Mouse (Mus musculus) forebrain, embryonic 13.5 days (tissue): ENCODE data around the gene Prkar1a. TPM values are rescaled to one million over a fixed set of nuclear protein-coding genes. Genes with fewer than 3 reads are reported as not detected.

Experiments used
- ATAC-seq: fragments of 200-750 bp; cut with Nextera tagmentation; 2 replicates; pipeline ENCODE4 v1.8.0; 2017
- H3K27ac ChIP-seq: fragments of 300-500 bp; sonication (generic); 2 replicates; pipeline ENCODE4 v1.5.1; 2015; ENCODE audit warnings: inconsistent platforms, mild to moderate bottlenecking, moderate library complexity
- H3K27me3 ChIP-seq: fragments of 300-500 bp; sonication (generic); 2 replicates; pipeline ENCODE4 v1.6.1; 2015; ENCODE audit warnings: mild to moderate bottlenecking, inconsistent platforms
- H3K36me3 ChIP-seq: fragments of 300-500 bp; sonication (generic); 2 replicates; pipeline ENCODE4 v1.6.1; 2015; ENCODE audit warnings: mild to moderate bottlenecking, inconsistent platforms; ENCODE audit not compliant: poor library complexity, severe bottlenecking
- H3K4me1 ChIP-seq: fragments of 300-500 bp; sonication (generic); 2 replicates; pipeline ENCODE4 v1.6.1; 2015; ENCODE audit warnings: inconsistent platforms
- H3K4me2 ChIP-seq: fragments of 300-500 bp; sonication (generic); 2 replicates; pipeline ENCODE4 v1.6.1; 2015; ENCODE audit warnings: inconsistent platforms, mild to moderate bottlenecking, moderate library complexity
- H3K4me3 ChIP-seq: fragments of 300-500 bp; sonication (generic); 2 replicates; pipeline ENCODE4 v1.5.1; 2015; ENCODE audit warnings: mild to moderate bottlenecking, inconsistent platforms
- H3K9ac ChIP-seq: fragments of 300-500 bp; sonication (generic); 2 replicates; pipeline ENCODE4 v1.6.1; 2015; ENCODE audit warnings: mild to moderate bottlenecking, inconsistent platforms
- H3K9me3 ChIP-seq: fragments of 300-500 bp; sonication (generic); replicated peaks from 2 replicates; pipeline ENCODE4 v1.6.1; 2016; ENCODE audit warnings: inconsistent platforms
- WGBS: fragments of 180-500 bp; shearing (Covaris S2); methylation state at CpG from one replicate; pipeline ENCODE4 v1.1.7; 2015; 5-methylcytosine and 5-hydroxymethylcytosine counted together
- polyA plus RNA-seq: library from polyadenylated mRNA; unstranded; fragments of >200 nt; fragmentation: Nextera tagmentation; extraction: Ambion mirVana; gene quantifications from 2 replicates; pipeline ENCODE4 v1.2.1, GENCODE M21; 2015

The Prkar1a gene
- polyA plus RNA-seq, 1 experiment from 2014 or later: 403 TPM

- H3K36me3 ChIP-seq: peaks cover 67% of the 10 kb centered on the region
- no peak overlapping the region for H3K9ac ChIP-seq
- WGBS: 91% methylated on average over 8 of the region's 8 CpGs
- no peaks in the 10 kb centered on the region for H3K9me3 ChIP-seq
- no peak overlapping the region for H3K27ac ChIP-seq
- H3K27me3 ChIP-seq: no peaks in the 10 kb centered on the region
- no peak overlapping the region for H3K4me2 ChIP-seq
- no peaks in the 10 kb centered on the region for H3K4me1 ChIP-seq
- no peak overlapping the region for H3K4me3 ChIP-seq
- no peak for ATAC-seq
Observed at GRCm38 (mm10) chr11:109669149-109669708, 20.0 kb downstream of the Prkar1a start.

GRCm38 (mm10) chr11:109670026-109670916 is 21.1 kb downstream of the Prkar1a start:
- 70% methylated on average over 14 of the region's 14 CpGs for WGBS
- no peak overlapping the region for H3K9ac ChIP-seq
- no peak overlapping the region for H3K4me3 ChIP-seq
- H3K4me2 ChIP-seq: no peak overlapping the region
- H3K36me3 ChIP-seq: peaks cover 56% of the 10 kb centered on the region
- H3K9me3 ChIP-seq: no peaks in the 10 kb centered on the region
- no peaks in the 10 kb centered on the region for H3K27me3 ChIP-seq
- 0 out of 2 replicates have a peak overlapping the region, but pooled peaks have one; percentile 21 for H3K27ac ChIP-seq
- H3K4me1 ChIP-seq: no peaks in the 10 kb centered on the region
- peak; percentile 70 for ATAC-seq

- Histone ChIP-seq H3K27me3 (no peaks in the 10 kb centered on the region), H3K4me2 (no peak overlapping the region), H3K9ac (no peak overlapping the region), H3K9me3 (no peaks in the 10 kb centered on the region), H3K27ac (no peak overlapping the region), H3K36me3 (peaks cover 45% of the 10 kb centered on the region), H3K4me1 (no peaks in the 10 kb centered on the region), H3K4me3 (no peak overlapping the region)
- ATAC-seq: no peak
- 85% methylated on average over 6 of the region's 6 CpGs for WGBS
Observed at GRCm38 (mm10) chr11:109671136-109672020, 22.2 kb downstream of the Prkar1a start.

GRCm38 (mm10) chr11:109672021-109672324 is 22.8 kb downstream of the Prkar1a start:
- no peak for ATAC-seq
- Histone ChIP-seq H3K27me3 (no peaks in the 10 kb centered on the region), H3K4me3 (no peak overlapping the region), H3K9me3 (no peaks in the 10 kb centered on the region), H3K36me3 (peaks cover 39% of the 10 kb centered on the region), H3K9ac (no peak overlapping the region), H3K4me2 (no peak overlapping the region), H3K4me1 (no peaks in the 10 kb centered on the region), H3K27ac (no peak overlapping the region)
- 87% methylated on average over 5 of the region's 5 CpGs for WGBS

- Histone ChIP-seq H3K27ac (no peak overlapping the region), H3K9ac (no peak overlapping the region), H3K36me3 (peaks cover 35% of the 10 kb centered on the region), H3K9me3 (no peaks in the 10 kb centered on the region), H3K4me2 (no peak overlapping the region), H3K4me1 (no peaks in the 10 kb centered on the region), H3K27me3 (no peaks in the 10 kb centered on the region), H3K4me3 (no peak overlapping the region)
- 87% methylated on average over 8 of the region's 8 CpGs for WGBS
- ATAC-seq: no peak
Observed at GRCm38 (mm10) chr11:109672396-109672795, 23.2 kb downstream of the Prkar1a start.

- Histone ChIP-seq H3K4me3 (no peak overlapping the region), H3K36me3 (peaks cover 28% of the 10 kb centered on the region), H3K4me1 (no peaks in the 10 kb centered on the region), H3K27me3 (no peaks in the 10 kb centered on the region), H3K9me3 (no peaks in the 10 kb centered on the region), H3K4me2 (no peak overlapping the region), H3K9ac (no peak overlapping the region), H3K27ac (no peak overlapping the region)
- WGBS: 79% methylated on average over 21 of the region's 21 CpGs
- ATAC-seq: no peak
Observed at GRCm38 (mm10) chr11:109672881-109673739, 23.9 kb downstream of the Prkar1a start.

- Histone ChIP-seq H3K4me3 (no peak overlapping the region), H3K9me3 (no peaks in the 10 kb centered on the region), H3K4me1 (no peaks in the 10 kb centered on the region), H3K9ac (no peak overlapping the region), H3K27ac (no peak overlapping the region), H3K27me3 (no peaks in the 10 kb centered on the region), H3K36me3 (peaks cover 23% of the 10 kb centered on the region), H3K4me2 (no peak overlapping the region)
- ATAC-seq: no peak
- WGBS: 87% methylated on average over 7 of the region's 7 CpGs
Observed at GRCm38 (mm10) chr11:109673741-109674140, 24.5 kb downstream of the Prkar1a start.

GRCm38 (mm10) chr11:109674542-109674941 is 25.3 kb downstream of the Prkar1a start:
- H3K9me3 ChIP-seq: no peaks in the 10 kb centered on the region
- H3K4me3 ChIP-seq: no peak overlapping the region
- no peaks in the 10 kb centered on the region for H3K27me3 ChIP-seq
- no peaks in the 10 kb centered on the region for H3K4me1 ChIP-seq
- no peak overlapping the region for H3K27ac ChIP-seq
- ATAC-seq: no peak
- no peak overlapping the region for H3K9ac ChIP-seq
- peaks cover 19% of the 10 kb centered on the region for H3K36me3 ChIP-seq
- H3K4me2 ChIP-seq: no peak overlapping the region
- WGBS: 76% methylated on average over 11 of the region's 11 CpGs

- no peak overlapping the region for H3K27ac ChIP-seq
- no peaks in the 10 kb centered on the region for H3K4me1 ChIP-seq
- H3K4me3 ChIP-seq: no peak overlapping the region
- H3K4me2 ChIP-seq: no peak overlapping the region
- H3K9me3 ChIP-seq: no peaks in the 10 kb centered on the region
- no peak overlapping the region for H3K9ac ChIP-seq
- WGBS: 81% methylated on average over 3 of the region's 3 CpGs
- H3K36me3 ChIP-seq: peaks cover 13% of the 10 kb centered on the region
- ATAC-seq: no peak
- H3K27me3 ChIP-seq: no peaks in the 10 kb centered on the region
Observed at GRCm38 (mm10) chr11:109675208-109675607, 26.0 kb downstream of the Prkar1a start.

- no peak for ATAC-seq
- H3K4me2 ChIP-seq: no peak overlapping the region
Observed at GRCm38 (mm10) chr11:109675771-109676170, 26.6 kb downstream of the Prkar1a start.

GRCm38 (mm10) chr11:109676621-109677373 is 27.6 kb downstream of the Prkar1a start:
- H3K9me3 ChIP-seq: no peaks in the 10 kb centered on the region
- H3K4me3 ChIP-seq: no peak overlapping the region
- H3K9ac ChIP-seq: no peak overlapping the region
- ATAC-seq: no peak
- no peaks in the 10 kb centered on the region for H3K4me1 ChIP-seq
- H3K27me3 ChIP-seq: no peaks in the 10 kb centered on the region
- no peak overlapping the region for H3K4me2 ChIP-seq
- WGBS: 45% methylated on average over 12 of the region's 12 CpGs
- 0 out of 2 replicates have a peak, but pooled peaks cover 2% of the 10 kb centered on the region for H3K36me3 ChIP-seq
- H3K27ac ChIP-seq: no peak overlapping the region

More at GRCm38 (mm10) chr11:109675771-109676170, 26.6 kb downstream of the Prkar1a start:
- WGBS: 88% methylated on average over 9 of the region's 9 CpGs
- Histone ChIP-seq H3K4me3 (no peak overlapping the region), H3K9me3 (no peaks in the 10 kb centered on the region), H3K27me3 (no peaks in the 10 kb centered on the region), H3K36me3 (peaks cover 8% of the 10 kb centered on the region), H3K27ac (no peak overlapping the region), H3K9ac (no peak overlapping the region), H3K4me1 (no peaks in the 10 kb centered on the region)
